Mouse (Mus musculus) frontal cortex, adult (tissue): Measurements from ENCODE around the gene Tgfa.

Experiments used
- ATAC-seq: cut with Nextera tagmentation; 2 replicates; pipeline ENCODE4 v1.9.2; 2017; ENCODE audit warnings: mild to moderate bottlenecking, moderate library complexity, mixed read lengths; ENCODE audit not compliant: low TSS enrichment

The Tgfa gene

GRCm38 (mm10) chr6:86186106-86186955 lies 8.7 kb upstream of the Tgfa start:
- peak; percentile 65; the same call in 1 of the 2 replicates for ATAC-seq

DNA sequence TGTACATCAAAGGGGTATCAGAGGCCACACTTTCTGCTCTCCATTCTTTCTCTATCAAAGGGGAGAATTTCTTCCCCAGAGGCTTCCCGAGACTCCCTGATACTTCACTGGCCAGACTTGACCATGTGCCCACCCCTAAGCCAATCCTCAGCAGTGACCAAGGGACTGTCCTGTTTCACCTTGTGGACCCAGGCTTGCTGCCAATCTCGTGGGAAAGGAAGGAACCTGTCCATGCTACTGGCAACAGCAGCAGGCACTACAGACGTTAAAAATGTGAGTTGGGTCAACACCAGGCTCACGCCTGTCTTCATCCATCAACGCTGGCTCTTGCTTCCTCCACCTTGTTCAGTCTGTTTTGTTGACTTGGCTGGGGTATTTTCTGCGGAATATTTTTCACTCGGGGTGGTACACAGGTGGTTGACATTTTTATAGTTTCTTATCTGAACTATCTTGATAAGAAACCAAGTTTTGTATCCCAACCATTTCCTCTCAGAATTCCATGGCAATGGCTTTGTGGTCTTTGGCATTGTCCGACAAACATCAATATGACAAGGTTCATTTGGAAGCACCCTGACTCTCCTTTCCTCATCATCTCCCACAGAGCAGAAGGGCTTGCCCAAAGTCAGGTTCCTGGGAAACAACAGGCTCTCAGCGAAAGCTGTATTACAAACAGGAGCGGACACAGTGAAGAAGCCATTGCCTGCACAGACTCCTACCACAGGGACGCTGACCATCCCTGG lies 6.1 kb upstream of the Tgfa start:
- no peak for ATAC-seq

DNA sequence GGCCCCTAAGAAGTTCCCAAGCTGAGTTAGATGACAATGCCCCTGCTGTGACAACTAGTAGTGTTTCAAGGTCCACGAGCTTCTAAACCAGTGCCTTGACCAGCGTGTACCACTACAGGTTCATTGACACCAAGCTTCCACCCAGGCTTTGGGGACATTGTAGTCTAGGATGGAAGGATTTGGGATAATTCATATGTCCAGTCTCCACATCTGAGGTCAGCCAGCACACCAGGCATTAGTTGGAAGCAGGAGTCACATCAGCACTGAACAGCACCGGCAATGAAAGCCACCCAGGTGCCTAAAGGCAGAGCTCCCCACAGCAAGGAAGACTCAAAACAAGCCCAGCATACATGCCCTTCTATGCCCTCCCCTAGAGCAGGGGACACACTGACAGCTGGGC lies 4.4 kb upstream of the Tgfa start:
- no peak for ATAC-seq

DNA sequence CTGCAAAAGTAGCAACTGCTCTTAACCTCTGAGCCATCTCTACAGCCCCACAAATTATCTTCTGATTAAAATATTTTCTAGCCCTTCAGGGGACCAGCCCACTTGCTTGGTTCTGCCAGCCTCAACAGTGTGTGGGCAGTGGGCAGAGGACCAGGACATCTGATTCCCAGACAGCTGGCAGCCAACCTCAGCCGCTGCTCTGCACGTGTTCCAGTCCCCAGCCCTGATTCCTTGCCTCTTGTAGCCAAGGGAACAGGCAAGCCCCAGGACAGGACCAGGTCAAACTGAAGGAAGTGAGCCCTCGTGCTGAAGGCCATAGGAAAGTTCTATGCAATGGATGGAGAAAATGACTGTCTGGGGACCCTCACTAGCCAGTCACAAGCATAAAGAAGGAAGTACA lies 2.0 kb upstream of the Tgfa start:
- no peak for ATAC-seq

DNA sequence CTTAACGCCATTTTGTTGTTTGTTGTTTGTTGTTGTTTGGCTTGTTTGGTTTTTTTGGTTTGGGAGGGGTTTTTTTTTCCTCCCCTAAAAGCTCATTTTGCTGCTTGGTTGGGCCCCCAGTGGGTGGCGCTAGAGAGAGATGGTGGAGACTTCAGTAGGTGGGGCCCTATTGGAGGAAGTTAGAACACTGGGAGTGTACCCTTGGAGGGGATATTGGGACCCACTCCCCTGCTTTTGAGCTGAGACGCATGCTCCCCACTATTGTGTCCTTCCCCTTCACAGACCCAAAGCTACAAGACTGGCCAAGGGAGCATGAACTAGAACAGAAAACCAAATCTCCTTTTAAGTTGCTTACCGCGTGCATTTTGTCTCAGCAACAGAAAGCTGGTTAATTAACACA lies 1.1 kb upstream of the Tgfa start:
- ATAC-seq = no peak

DNA sequence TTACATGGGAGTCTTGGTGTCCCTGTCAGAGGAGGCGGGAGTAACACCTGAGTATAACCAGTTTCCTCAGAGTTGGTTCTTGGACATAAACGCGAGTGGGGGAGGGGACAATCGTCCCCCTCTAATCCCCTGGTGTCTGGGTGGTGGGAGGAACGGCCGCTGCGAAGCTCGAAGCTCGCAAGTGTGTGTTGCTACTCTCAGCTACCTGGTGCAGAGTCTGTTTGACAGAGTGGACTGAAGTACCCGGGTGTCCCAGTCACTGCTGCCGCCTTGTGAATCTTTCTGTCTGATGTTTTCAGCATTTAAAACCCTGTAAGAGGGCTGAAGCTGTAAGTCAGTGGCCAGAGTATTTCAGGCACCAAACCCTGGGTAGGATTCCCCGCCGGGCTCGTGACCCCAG lies 1.0 kb downstream of the Tgfa start:
- no peak for ATAC-seq

- no peak for ATAC-seq
Observed at GRCm38 (mm10) chr6:86197150-86197862, 2.3 kb downstream of the Tgfa start.

GRCm38 (mm10) chr6:86200934-86201333 lies 5.9 kb downstream of the Tgfa start:
- ATAC-seq = no peak

- no peak for ATAC-seq
Observed at GRCm38 (mm10) chr6:86203101-86203500, 8.1 kb downstream of the Tgfa start.

DNA sequence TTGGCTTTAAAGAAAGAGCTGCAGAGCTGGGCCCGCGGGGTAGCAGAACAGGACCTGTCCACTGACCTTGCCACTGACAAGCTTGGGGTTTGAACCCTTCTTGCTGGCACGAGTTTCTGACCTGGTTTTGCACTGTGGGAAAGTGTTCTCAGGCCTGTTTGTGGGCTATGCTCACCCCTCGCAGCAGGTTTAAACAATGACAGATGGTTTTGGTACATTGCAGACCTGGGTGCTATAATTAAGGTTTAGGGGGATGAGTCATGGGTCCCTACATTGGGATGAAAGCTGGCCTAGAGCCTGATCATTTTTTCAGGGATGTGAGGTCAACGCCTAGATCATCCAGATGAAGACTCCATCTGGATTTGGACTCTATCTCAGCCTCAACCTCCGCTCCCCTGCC lies 11.0 kb downstream of the Tgfa start:
- no peak for ATAC-seq

DNA sequence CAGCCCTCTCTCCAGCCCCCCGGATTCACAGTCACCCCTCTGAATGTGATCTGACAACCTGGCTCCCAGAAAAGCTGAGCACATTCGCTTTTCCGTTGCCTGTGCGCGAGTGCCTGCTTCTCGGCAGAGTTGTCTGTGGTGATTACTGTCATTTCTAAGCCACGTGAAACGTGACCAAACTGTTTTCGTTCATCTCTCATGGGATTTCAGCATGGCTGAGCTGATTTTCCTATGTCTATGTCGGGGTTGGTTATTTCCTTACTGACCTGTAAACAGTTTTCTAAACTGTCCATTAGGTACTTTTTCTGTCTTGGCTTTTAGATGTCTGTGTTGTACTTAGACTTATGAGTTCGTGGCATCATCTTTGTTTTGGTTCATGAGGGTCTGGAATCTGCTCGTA lies 12.0 kb downstream of the Tgfa start:
- no peak for ATAC-seq

- peak; percentile 65 for ATAC-seq
Observed at GRCm38 (mm10) chr6:86209133-86210016, 14.4 kb downstream of the Tgfa start.

DNA sequence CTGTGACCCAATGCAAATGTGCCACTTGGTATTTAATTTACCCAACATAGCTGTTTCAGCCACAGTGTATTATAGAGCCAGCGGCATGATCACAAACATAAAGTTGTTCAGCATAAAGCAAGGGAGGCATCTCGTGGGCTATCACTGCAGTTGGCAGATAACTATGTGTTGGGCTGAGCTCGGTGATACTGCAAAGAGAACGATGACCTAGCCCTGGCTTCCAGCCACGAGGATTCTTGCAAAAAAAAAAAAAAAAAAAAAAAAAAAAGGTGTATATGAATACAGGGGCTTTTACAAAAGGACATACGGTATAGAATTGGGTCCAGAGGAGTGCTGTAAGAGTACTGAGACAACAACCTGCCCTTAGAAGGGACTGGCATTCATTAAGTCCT lies 15.0 kb downstream of the Tgfa start:
- ATAC-seq = peak; percentile 44; the same call in 1 of the 2 replicates

DNA sequence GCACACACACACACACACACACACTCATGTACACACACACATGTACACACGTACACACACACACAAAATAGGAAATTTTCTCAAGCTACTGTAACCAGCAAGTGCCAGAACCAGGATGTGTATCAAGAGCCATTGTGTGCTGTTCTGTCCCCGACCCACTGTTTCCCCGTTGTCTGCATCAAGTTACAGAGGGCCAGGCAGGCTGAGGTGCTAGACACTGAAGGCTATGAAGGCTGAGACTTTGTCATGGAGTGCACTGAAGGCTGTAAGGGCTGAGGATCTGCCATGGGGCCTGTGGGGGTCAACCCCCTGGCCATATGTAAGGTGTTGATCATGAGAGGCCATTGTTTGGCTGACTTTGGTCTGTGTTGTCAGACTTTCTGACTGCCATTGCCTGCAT lies 15.6 kb downstream of the Tgfa start:
- ATAC-seq = no peak

DNA sequence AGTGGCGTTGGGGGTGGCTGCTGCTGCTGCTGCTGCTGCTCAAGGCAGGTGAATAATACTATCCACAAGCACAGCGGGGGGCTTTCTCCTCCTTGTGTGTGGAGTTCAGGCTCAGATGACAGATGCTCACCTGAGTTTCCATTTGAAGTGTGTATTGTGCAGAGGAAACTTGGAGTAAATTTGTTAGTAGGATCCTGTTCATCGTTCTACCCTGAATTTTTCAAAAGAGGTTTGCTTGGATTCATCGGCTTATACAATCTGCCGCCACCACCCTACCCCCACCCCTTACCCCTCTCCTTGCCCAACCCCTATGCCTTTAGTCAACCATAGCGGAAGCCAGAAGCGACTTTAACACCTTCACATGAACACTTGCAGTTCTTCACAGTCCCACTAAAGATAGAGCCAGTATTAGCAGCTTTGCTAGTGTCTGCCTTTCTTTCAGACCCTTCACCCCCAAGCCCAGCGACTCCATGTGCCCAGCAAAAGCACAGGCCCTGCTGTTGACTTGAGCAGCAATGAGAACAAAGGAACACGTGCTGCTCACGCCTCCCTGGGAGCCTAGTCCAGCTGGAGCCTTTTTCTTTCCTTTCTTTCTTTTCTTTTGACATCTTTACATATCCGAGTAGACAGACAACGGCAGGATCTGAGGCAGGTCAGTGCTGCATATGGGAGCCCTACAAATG lies 16.2 kb downstream of the Tgfa start:
- no peak for ATAC-seq

DNA sequence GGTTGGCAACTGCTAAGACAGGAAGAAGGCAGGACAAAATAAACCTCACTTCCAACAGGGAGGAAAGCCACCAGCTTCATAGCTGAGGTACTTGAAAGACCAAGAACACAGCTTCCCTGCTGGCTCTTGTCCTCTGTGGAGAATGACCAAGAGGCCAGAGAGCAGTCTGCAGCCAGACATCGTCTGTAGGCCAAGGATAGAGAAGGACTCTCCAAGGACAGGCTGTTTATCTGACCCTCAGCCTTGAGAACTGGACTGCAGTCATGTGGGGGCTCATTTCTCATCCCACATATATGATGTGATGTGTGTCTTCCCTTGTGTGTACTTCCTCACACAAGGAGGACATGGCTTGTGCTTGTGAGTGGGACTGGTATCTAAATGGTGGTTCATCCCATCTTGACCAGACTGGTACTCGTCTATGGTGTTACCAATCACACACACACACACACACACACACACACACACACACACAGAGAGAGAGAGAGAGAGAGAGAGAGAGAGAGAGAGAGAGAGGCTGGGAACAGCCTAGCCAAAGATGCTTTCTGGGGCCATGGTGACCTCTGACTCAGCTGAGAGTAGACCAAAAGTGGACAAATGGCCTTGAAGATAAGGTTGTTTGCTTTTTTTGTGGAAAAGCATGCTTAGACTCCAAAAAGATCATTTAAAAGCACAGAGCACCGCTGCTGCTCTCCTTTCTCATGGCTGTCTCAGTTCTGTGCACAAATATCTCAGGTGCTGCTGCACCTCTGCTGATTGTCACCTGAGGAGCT lies 18.0 kb downstream of the Tgfa start:
- no peak for ATAC-seq

- no peak for ATAC-seq
Observed at GRCm38 (mm10) chr6:86218066-86218465, 23.0 kb downstream of the Tgfa start.

DNA sequence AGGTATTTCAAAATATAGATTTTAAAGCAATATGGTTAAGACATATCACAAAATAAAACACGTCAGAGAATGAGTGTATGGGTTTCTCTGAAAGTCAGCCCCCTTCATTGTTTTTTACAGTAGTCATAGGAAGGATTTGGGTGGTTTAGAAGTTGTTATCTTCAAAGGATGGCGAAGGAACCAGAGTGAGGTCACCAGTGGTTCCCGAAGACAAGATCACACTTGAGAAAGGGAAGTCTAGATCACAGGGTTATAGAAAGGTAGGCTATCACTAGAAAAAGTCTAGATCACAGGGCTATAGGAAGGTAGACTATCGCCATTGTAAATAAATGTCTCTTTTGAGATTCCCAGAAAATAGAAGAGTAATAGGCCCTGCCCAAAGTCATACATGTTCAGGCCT lies 23.7 kb downstream of the Tgfa start:
- no peak for ATAC-seq

DNA sequence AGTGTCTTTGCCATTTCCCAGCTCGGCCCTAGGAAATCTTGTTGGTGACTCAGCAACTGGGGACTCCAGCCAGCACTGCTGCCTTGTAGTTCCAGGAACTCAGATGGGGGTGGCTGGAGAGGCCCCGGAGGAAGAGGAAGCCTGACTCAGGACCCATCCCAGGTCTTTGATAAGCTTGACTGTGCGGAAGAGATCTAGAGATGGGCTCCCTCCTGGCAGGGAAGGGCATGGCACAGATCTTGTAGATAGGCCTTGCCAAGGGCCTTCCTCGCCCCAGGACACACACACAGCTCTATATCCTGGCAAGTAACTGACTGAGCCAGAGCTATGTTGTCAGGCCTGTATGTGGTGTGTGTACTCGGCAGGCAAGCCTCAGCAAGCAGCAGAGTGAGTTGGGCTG lies 24.5 kb downstream of the Tgfa start:
- peak; percentile 76; the same call in 1 of the 2 replicates for ATAC-seq

DNA sequence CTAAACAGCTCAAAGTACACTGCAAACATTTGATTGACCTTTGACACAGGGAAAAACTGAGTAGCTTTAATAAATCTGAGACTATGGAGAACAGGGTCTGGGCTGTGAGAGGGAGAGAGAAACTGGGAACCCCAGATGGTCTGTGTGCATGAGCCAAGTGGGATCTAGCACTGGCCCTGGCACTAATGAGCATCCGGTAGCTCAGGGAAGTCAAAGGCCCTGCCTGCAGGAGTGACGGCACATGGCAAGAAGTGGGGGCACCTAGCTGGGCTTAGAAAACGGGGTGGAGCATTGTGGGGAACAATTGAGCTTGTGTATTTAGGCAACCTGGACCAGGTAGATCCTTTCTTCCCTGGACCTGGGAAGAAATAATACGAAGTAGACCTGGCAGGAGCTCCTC lies 25.1 kb downstream of the Tgfa start:
- ATAC-seq = no peak
